Mouse (Mus musculus): ENCODE results near the gene Igfbp7. TPM values are rescaled to one million over a fixed set of nuclear protein-coding genes. Genes with fewer than 3 reads are reported as not detected.

The Igfbp7 gene
- total and polyA plus RNA-seq, 3 experiments = 651 to 5,575 (median 852) TPM

DNA sequence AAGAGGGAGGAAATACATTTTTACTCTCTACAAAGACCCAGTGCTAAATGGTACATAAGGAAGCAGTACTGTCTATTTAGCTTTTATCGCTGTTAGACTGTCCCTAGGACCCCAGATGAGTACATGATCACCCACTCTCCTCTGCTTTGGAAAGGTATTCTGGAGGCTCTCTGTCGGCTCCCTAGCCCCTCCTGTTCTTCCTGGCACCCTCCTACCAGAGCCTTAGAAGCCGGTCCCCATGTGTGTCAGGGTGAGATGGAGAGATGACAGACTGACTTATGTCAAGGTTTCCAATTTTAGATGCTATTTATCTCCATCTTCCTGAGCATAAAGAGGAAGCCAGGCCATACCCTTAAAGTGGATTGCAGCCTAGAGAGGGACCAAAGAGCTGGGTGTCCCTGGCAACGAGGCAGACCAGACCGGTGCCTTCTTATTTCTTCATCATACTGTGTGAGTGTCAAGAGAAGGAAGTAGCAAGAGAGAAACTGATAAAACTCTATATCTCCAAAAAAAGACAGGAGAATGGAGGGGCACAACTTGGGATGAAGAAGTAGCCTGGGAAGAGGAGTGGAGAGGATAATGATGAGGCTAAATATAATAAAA is 2.3 kb downstream of the Igfbp7 start:
- no peak for DNase-seq

DNA sequence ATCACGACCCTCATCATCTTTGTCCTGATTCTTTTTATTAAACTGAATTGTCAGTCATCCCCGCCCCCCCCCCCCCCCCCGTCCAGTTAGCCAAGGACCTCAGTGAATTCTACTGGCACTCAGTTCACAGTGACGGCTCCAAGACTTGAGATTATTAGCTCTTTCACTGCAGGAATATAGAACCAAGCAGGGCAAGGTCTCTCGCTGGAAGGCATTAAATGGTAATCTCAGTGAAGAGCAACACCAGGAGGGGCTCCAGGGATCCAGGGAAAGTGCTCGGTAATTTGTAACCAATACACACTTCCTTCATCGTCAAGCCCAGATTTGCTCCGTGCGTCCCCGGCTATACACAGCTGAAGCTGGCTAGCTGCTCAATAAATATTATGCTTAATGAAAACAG is 2.9 kb downstream of the Igfbp7 start:
- no peak for DNase-seq

DNA sequence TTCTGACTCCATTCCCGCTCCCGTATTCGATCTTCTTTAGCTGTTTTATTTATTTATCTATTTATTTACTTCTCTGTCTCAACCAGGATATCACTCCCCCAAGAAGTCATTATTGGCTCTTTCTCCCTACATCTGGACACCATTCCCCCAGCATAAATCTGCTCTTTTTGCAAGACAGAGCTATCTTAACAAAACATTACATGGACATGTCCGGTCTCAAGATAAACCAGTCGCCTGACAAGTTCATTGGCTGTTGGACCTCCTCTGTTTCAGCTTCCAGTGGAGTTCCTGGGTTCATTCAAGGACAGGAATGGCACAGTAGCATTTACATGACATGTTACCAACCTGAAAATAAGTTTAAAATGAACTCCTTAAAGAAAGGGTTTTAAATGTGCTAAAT is 4.9 kb downstream of the Igfbp7 start:
- DNase-seq = peak; percentile 2

DNA sequence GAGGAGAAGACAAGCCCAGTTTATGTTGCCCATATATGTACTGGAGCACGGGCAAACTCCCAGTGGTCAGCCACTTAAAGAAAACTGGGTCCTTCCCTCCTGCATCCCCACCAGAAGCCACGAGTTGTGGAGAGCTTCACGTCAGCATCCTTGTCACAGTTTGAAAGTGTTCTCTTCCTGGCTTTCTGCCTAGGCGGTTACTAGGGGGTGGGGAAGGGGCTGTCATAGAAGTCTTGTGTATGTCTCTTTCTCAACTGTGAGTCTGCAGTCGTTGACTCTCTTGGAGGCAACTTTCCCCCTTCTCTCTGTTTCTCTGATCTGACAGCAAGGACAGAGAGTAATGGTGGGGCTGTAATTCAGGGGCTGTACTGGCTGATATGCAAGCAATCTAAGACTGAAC is 5.7 kb downstream of the Igfbp7 start:
- no peak for DNase-seq

DNA sequence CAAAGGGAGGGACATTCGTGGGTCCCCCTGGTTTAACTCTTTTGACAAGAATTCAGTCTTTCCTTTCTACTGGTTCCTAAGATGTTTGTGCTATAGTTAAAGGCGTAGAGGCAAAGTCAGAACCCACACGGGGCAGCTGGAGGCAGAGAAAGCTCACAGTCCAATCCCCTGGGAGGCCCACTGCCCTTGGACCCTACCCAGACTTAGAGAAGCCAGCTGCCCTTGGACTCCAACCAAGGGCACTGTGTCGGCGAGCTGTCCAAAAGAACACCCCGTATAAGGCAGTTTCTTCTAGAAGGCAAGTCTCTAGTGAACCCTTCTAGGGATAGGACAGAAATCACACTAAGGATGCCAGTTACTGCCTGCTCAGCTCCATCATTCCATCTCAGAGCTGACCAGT is 7.0 kb downstream of the Igfbp7 start:
- DNase-seq = peak; percentile 77

DNA sequence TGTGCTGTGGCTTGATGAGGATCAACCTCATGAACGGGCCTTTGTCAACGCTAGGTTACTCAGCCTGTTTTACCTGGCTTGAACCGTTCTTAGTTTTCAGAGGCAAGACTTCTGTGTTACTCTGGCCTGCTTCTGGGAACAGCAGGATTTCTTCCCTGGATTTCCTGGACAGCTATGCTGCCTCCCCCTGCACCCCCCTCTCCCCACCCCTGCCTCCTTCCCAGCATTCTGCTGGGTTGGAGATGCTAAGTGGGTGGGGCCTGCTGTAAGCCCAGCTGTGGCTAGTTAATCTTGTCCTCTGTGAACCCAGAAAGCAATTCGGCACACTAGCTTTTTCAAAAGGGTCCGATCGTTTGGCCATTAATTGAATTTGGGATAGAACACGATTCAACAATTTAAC is 7.7 kb downstream of the Igfbp7 start:
- DNase-seq = no peak

DNA sequence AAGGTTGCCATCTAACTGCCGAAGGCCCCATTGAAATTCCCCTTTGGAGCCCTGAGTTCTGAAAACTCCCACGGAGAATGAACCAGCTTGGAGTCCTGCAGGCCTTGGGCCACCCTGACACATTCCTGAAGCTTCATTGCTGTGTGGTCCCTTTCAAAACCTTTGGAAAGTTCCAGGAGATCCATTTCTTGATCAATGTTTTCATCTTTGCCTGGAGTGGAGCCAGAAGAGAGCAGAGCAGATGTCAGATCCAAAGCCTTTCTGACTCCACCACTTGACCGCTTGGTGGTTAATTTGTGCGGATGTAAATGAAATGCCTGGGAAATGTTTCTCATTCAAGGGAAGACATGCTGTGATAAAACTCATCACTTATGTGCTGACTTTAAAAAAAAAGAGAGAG is 8.8 kb downstream of the Igfbp7 start:
- no peak for DNase-seq

DNA sequence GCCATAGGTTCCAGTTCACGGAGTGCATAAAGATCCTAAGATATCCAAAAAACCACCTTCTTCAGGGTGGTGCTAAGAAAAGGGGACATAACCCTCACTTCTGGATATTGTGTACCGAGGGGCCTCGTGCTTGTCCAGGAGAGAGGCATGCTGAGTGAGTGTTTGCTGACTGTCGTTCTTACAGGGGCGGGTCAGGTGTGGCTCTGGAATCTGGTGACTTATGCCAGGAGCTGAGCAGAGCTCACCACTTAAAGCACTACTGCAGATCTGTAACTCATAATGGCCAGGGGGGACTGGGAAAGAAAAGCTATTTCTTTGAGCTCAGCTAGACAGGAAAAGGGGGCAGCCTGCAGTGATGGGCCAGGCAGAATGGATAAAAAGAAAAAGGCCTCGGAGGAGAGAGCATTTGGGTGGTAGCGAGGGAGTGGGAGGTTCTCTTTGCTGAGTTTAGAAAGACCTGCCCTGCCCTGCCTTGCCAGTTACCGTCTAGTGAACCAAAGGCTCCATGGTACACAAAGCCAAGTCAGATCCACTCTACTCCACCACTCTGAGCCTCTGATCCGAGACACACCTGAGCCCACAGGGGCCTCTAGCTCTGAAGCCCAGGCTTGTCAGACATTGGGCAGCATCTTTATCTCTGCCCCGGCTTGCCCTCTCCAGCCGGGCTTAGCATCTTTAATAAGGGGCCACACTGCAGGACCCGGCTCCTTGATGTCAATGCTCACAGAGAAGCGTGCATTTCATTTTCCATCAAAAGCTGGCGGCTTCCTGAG is 9.4 kb downstream of the Igfbp7 start:
- no peak for DNase-seq

DNA sequence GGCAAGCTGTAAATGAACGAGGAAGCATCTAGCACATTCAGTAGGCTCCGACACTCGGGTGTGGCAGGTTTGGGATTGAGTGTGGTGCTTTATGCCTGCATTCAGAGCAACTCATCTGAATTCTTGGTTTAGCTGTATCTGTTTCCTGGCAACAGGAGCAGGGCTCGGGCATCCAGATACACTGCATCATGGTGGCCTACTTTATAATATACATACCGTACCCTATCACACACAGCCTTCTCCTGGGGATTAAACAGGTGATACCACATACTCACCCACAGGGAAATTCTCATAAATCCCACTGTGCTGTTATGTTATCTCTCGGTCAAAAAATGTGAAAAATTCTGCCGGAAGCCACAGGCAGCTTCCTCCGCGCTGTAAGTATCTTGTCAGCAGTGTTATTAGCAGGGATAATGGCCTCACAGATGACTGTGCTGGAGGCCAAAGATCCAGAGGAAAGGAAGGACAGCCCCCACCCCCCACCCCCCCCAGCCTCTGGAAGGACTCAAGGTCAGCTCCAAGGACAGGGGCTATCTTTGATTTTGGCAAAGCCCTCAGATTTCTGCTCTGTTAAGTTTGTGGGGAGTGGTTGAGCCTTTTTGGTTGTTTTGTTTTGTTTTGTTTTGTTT is 13.7 kb downstream of the Igfbp7 start:
- DNase-seq = peak; percentile 61

DNA sequence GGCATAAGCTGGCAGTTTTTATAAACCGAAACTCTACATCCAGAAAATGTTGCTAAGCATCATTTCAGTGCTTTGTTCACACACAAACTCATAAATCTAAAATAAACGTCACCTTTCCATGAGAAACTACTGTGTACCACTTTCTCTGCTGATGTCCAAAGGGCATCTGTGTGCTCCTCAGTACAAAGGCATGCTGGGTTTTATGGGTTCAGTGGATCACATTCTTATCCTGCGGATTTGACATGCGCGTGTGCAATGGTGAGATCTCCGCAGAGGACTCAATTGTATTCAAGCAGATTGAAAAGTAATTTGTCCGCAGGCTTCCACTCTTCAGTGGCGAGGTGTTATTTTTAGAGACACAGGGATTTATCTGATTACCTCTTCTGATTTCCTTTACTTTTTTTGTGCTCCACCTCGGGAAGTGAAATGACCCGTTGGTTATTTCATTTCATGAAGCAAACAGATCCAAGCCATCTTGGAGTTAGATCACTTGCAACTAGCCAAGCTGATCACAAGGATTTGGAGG is 14.7 kb downstream of the Igfbp7 start:
- DNase-seq = no peak

DNA sequence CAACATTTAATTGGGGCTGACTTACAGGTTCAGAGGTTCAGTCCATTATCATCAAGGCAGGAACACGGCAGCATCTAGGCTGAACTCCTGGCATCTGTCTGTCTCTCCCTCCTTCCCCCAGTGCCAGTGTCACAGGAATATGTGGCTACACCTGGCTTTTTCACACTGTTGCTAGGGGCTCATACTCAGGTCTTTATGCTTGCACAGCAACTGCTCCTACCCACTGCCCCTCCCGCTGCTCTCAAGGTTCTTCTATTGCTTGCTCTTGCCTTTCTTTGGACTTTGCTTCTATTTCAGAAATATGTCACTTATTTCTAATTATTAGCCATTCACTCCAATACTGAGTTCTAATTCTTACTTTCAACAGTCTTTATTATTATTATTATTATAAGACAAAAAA is 17.6 kb downstream of the Igfbp7 start:
- DNase-seq = no peak

DNA sequence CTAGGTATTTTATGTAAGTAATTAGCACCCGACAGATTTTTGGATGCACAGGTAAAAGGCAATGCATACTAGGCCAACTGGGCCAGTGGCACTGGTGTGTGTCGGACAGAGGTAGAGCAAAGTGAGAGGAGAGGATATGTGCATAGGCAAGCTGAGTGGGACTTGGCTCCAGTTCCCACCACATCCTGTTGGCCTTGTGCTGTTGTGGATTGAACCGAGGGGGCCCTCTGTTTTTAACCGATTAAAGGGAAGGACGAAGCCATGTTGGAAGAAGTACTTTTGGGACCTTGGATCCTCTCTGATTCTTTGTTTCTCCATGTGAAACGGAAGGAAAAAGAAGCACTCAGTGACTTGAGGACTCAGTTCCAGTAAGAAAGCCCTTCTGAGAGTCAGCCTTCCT is 19.5 kb downstream of the Igfbp7 start:
- DNase-seq = no peak

DNA sequence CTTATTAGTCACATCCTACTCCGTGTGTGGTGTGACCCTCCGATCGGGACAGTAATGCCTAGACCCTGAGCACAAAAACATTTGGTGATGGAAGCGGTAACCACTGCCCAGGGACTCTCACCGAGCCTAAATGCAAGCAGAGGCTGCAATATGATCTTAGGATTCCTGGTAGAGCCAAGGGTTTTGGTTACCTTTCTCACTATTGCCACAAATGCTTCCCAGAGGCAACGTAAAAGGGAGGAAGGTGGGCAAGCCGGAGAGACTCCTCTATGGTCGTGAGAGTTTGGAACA is 20.5 kb downstream of the Igfbp7 start:
- DNase-seq = no peak

DNA sequence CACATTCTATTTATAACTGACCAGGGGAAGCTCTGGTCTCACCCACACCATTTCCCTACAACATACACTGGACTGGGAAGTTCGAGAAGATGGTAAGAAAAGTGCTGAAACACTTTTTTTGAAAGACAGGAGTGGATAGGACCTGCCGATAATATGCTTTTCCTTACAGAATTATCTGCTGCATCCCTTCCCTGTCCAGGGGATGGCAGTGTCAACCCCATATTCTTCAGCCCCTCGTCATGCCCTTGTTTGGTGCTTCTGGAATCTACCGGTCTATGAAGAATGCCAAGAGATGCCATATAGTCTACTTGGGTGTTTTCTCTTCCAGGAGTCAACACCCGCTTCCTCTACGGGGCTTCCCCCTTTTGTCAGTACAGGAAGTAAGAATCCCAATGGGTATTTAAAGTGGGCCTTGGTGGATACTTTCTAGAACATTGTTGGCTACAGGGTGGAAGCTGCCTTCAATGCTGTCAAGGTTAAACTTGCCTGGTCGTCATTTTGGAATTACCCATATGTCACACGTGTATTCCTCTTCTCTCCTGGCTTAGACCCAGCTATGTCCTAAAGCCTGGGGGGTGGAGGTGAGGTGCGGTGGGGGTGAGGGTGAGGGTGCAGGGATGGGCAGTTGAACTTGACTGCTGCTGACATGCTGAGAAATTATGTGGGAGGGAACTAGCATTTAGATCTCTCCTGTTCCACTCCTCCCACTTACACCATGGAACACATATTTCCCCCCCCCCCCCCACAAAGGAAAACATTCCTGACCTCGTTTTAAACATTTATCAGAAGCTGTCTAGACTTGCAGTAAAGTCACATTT is 21.0 kb downstream of the Igfbp7 start:
- no peak for DNase-seq

DNA sequence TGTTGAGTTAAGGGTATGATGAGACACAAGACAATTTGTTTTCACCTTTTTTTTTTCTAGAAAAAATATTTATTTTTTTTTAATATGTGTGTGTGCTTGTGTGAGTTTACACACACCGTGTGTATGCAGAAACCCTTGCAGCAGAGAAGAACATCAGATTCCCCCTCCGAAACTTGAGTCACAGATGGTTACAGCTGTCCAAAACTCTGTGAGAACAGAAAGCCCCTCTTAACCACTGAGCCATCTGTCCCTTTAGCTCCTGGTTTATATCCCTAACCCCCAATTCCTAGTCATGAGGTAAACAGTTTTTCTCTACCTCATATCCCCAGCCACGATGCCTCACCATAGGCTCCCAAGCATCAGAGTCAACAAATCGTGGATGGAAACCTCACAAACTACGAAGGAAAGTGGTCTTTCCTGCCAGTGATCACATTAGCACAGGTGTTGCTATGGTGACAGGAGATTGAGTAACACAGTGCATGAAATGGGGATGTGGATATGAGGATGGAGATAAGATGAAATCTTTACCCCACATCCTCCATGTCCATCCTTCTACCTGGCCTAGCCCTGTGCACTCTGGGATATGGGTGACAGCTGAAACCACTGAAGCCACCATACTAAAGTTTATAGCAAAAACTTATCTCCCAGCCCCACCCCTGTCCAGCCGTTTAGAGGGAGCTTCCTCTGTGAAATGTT is 21.8 kb downstream of the Igfbp7 start:
- DNase-seq = no peak

DNA sequence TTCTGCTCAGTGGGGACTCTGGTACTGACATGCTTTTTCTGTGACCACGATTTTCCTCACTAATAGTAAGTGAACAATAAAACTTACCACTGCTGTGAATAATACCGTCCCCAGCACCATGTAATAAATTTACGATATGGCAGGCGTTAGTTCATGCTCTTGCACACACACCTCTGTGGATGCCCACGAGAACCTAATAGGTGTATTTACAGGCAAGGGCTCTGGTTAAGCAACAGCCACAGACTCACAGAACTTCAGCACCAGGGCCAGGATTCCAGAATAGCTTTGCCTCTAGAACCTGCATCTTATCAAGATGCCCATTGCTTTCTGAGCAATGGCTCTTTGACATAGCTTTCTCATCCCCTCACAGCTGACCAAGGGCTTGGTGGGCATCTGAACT is 22.6 kb downstream of the Igfbp7 start:
- no peak for DNase-seq

DNA sequence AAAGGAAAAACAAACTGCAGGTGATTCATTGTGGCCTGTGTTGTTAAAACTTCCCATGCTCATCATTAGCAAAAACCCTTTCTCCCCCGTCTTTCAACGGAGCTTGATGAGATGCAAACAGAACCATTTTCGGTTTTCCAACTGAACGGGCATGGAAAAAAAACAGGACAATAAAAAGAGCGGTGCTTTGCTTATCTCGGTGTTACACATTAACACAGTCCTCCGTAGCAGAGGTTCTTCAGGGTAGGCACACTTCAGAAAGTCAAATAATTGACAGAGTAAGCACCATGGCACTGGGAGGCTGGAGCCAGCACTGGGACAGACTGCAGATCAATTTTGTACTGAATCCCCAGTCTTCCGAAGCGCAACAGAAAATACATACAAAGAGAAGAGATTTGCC is 23.1 kb downstream of the Igfbp7 start:
- no peak for DNase-seq

DNA sequence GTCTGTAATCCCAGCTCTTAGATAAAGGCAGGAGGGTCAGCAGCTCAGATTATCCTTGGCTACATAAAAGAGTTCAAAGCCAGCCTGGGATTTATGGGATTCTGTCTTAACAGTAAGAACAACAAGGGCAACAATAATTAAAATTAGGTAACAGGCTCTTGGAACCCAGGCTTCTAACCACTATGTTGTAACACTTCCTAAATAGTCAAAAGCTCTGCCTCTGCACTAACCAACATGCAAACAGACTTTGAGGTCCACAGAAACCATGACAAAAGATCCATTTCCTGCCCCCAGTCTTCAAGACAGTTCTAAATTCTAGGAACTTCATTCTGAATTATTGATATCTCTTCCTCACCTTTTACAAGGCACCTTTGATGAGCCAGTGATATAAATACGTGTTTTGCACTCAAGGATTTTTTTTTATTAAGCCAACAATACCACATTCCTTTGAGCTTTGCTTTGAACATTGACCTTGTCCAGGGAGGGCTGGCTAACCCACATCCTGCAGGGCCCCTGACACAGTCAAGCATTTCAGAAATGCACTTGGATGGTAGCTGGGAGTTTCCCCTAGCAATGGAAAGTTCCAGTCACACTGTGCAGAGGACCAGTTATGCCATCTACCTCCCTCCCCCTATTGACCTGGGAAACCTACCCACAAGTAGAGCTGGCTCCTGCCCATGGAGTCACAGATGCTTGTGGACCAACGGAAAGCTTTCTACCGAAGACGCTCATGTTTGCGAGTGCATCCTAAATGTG is 23.9 kb downstream of the Igfbp7 start:
- peak; percentile 71 for DNase-seq

DNA sequence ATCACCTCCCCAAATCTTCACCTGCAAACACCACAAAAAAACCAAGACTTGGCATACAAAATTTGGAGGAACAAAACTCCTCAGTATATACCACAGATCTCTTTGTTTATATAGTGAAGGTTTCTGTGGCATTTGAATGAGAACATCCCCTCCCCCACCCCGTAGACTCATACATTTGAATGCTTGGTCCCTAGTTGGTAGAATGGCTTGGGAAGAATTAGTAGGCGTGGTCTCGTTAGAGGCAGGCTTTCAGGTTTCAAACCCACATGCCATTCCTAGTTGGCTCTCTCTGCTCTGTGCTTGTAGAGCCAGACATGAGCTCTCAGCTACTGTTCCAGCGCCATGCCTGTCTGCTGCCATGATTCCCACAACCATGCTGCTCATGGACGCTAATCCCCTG is 26.2 kb downstream of the Igfbp7 start:
- DNase-seq = no peak

DNA sequence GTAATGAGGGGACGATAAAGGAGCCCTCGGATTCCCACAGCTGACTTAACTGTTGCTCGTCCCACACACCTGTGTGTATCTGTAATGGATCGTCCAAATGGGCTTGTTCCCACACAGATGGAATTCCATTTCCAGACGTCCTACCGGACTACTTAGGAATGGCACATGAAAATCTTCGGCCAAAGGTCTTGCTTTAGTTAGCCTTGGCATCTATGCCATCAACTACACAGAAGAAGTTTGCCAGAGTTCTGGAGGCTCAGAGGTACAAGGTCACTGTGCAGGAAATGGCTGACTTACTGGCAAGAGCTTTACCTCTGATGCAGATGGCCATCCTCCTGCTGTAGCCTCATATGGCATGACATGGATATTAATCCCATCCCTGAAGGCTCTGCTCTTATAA is 26.6 kb downstream of the Igfbp7 start:
- no peak for DNase-seq

DNA sequence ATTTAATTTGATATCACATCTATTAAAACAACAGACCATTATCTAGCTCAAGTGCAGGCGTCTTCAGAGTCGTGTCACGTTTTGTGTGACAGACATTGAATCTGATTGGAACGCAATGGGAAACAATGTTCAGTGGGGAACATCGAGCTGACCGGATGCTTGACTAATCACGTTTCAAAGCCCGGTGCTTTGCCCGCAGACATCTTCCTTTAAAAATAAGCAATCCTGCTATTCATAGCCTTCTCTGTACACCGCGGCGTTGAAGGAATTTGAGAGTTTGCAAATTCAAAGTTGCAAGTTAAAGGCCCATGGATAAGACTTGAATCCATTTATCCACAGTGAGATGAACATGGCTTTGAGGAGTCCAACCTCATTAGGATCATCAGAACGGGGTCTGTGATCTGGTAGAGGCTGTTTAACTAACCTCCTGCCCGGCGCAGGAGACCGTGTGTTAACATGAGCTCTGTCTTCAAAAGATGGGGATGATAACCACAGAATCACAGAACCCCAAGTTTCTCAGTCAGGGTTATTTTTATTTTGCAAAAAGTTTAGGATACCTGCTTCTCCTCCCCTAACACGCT is 27.4 kb downstream of the Igfbp7 start:
- no peak for DNase-seq
